Mouse (Mus musculus) midbrain, embryonic 16.5 days (tissue): ENCODE measurements at regions not wholly inside any gene's neighbourhood (a gene's known extent, or its start where the extent isn't known, plus 50 kb on each side); places are given as distances from the start of the nearest gene placed in this dataset.

ENCODE experiments used
- ATAC-seq: fragments of 200-750 bp; cut with Nextera tagmentation; 2 replicates; pipeline ENCODE4 v1.8.0; 2017; ENCODE audit warnings: moderate TSS enrichment
- H3K27ac ChIP-seq: fragments of 300-500 bp; sonication (generic); 2 replicates; pipeline ENCODE4 v1.5.1; 2014; ENCODE audit warnings: mild to moderate bottlenecking, low read length, mixed read lengths
- H3K27me3 ChIP-seq: fragments of 300-500 bp; sonication (generic); 2 replicates; pipeline ENCODE4 v1.6.1; 2014; ENCODE audit warnings: low read depth, low read length, mixed read lengths; ENCODE audit not compliant: control insufficient read depth, insufficient read depth
- H3K36me3 ChIP-seq: fragments of 300-500 bp; sonication (generic); 2 replicates; pipeline ENCODE4 v1.6.1; 2014; ENCODE audit warnings: mild to moderate bottlenecking, low read length, moderate library complexity, mixed read lengths; ENCODE audit not compliant: control insufficient read depth, insufficient read depth
- H3K4me1 ChIP-seq: fragments of 300-500 bp; sonication (generic); 2 replicates; pipeline ENCODE4 v1.6.1; 2014; ENCODE audit warnings: mild to moderate bottlenecking, low read length, mixed read lengths; ENCODE audit not compliant: control insufficient read depth, insufficient read depth
- H3K4me2 ChIP-seq: fragments of 300-500 bp; sonication (generic); 2 replicates; pipeline ENCODE4 v1.6.1; 2014; ENCODE audit warnings: mild to moderate bottlenecking, low read length, mixed read lengths
- H3K4me3 ChIP-seq: fragments of 300-500 bp; sonication (generic); 2 replicates; pipeline ENCODE4 v1.5.1; 2014; ENCODE audit warnings: low read depth, mild to moderate bottlenecking, low read length, moderate library complexity, mixed read lengths
- H3K9ac ChIP-seq: fragments of 300-500 bp; sonication (generic); 2 replicates; pipeline ENCODE4 v1.6.1; 2014; ENCODE audit warnings: low read depth, low read length, mixed read lengths
- H3K9me3 ChIP-seq: fragments of 300-500 bp; sonication (generic); replicated peaks from 2 replicates; pipeline ENCODE4 v1.6.1; 2014; ENCODE audit warnings: mild to moderate bottlenecking, low read length, mixed read lengths; ENCODE audit not compliant: control insufficient read depth, poor library complexity, severe bottlenecking
- WGBS: fragments of 180-500 bp; shearing (Covaris S2); extraction: QIAGEN DNeasy Blood & Tissue Kit; methylation state at CpG from one replicate; pipeline ENCODE4 v1.1.7; 2014; 5-methylcytosine and 5-hydroxymethylcytosine counted together

GRCm38 (mm10) chr2:123103530-123103929 is 338.5 kb downstream of the Sqor start:
- ATAC-seq, result no peak

GRCm38 (mm10) chr2:123131496-123131895 is 366.5 kb downstream of the Sqor start:
- no peak overlapping the region for H3K4me3 ChIP-seq
- H3K9me3 ChIP-seq, result no peaks in the 10 kb centered on the region
- no peaks in the 10 kb centered on the region for H3K36me3 ChIP-seq
- H3K9ac ChIP-seq, result no peak overlapping the region
- ATAC-seq, result no peak
- 75% methylated on average over 2 of the region's 2 CpGs for WGBS
- H3K4me2 ChIP-seq, result no peak overlapping the region
- H3K27me3 ChIP-seq, result no peaks in the 10 kb centered on the region
- no peak overlapping the region for H3K27ac ChIP-seq
- H3K4me1 ChIP-seq, result no peaks in the 10 kb centered on the region

More at GRCm38 (mm10) chr2:123103530-123103929, 338.5 kb downstream of the Sqor start:
- Histone ChIP-seq H3K4me1 (no peaks in the 10 kb centered on the region), H3K9me3 (no peaks in the 10 kb centered on the region), H3K36me3 (no peaks in the 10 kb centered on the region), H3K4me2 (no peak overlapping the region), H3K4me3 (no peak overlapping the region), H3K27me3 (no peaks in the 10 kb centered on the region), H3K9ac (no peak overlapping the region), H3K27ac (no peak overlapping the region)
- 67% methylated on average over 4 of the region's 4 CpGs for WGBS

- Histone ChIP-seq H3K27ac (no peak overlapping the region), H3K4me1 (no peaks in the 10 kb centered on the region), H3K36me3 (no peaks in the 10 kb centered on the region), H3K9ac (no peak overlapping the region), H3K27me3 (no peaks in the 10 kb centered on the region), H3K9me3 (no peaks in the 10 kb centered on the region), H3K4me3 (no peak overlapping the region), H3K4me2 (no peak overlapping the region)
- ATAC-seq, result no peak
Observed at GRCm38 (mm10) chr2:123153170-123153569, 388.1 kb downstream of the Sqor start.

GRCm38 (mm10) chr2:123165384-123165783 is 400.3 kb downstream of the Sqor start:
- Histone ChIP-seq H3K4me2 (no peak overlapping the region), H3K9me3 (no peaks in the 10 kb centered on the region), H3K4me3 (no peak overlapping the region), H3K27me3 (no peaks in the 10 kb centered on the region), H3K36me3 (no peaks in the 10 kb centered on the region), H3K4me1 (no peaks in the 10 kb centered on the region), H3K27ac (no peak overlapping the region), H3K9ac (no peak overlapping the region)
- no peak for ATAC-seq

GRCm38 (mm10) chr2:123170611-123171010 is 405.6 kb downstream of the Sqor start:
- Histone ChIP-seq H3K4me2 (no peak overlapping the region), H3K27me3 (no peaks in the 10 kb centered on the region), H3K4me3 (no peak overlapping the region), H3K36me3 (no peaks in the 10 kb centered on the region), H3K9me3 (no peaks in the 10 kb centered on the region), H3K4me1 (no peaks in the 10 kb centered on the region), H3K9ac (no peak overlapping the region), H3K27ac (no peak overlapping the region)
- no peak for ATAC-seq
- 95% methylated on average over 1 of the region's 1 CpGs for WGBS

- H3K9ac ChIP-seq, result no peak overlapping the region
- no peak overlapping the region for H3K4me3 ChIP-seq
- no peaks in the 10 kb centered on the region for H3K9me3 ChIP-seq
- H3K4me1 ChIP-seq, result no peaks in the 10 kb centered on the region
- H3K36me3 ChIP-seq, result no peaks in the 10 kb centered on the region
- ATAC-seq, result peak; percentile 71
- no peak overlapping the region for H3K4me2 ChIP-seq
- no peaks in the 10 kb centered on the region for H3K27me3 ChIP-seq
- H3K27ac ChIP-seq, result no peak overlapping the region
Observed at GRCm38 (mm10) chr2:123182208-123182607, 417.2 kb downstream of the Sqor start.

GRCm38 (mm10) chr2:123190795-123191582 is 426.0 kb downstream of the Sqor start:
- ATAC-seq, result peak; percentile 68
- Histone ChIP-seq H3K9ac (no peak overlapping the region), H3K36me3 (no peaks in the 10 kb centered on the region), H3K27ac (peak overlapping the region; percentile 32; the same call in 1 of the 2 replicates), H3K9me3 (no peaks in the 10 kb centered on the region), H3K27me3 (no peaks in the 10 kb centered on the region), H3K4me3 (no peak overlapping the region), H3K4me1 (peaks cover 7% of the 10 kb centered on the region; the same call in 1 of the 2 replicates), H3K4me2 (no peak overlapping the region)
- 46% methylated on average over 3 of the region's 3 CpGs for WGBS

GRCm38 (mm10) chr2:123194533-123194932 is 429.5 kb downstream of the Sqor start:
- Histone ChIP-seq H3K9ac (no peak overlapping the region), H3K4me3 (no peak overlapping the region), H3K27me3 (no peaks in the 10 kb centered on the region), H3K27ac (no peak overlapping the region), H3K9me3 (no peaks in the 10 kb centered on the region), H3K36me3 (no peaks in the 10 kb centered on the region), H3K4me2 (no peak overlapping the region), H3K4me1 (peaks cover 7% of the 10 kb centered on the region; the same call in 1 of the 2 replicates)
- ATAC-seq, result no peak
- WGBS, result 43% methylated on average over 1 of the region's 1 CpGs
